Mouse (Mus musculus) kidney, adult 2 months (tissue): ENCODE measurements around the gene Ryr3.

Experiments
- CTCF ChIP-seq: fragments of 200-500 bp; conservative IDR thresholded peaks from 2 replicates; pipeline ENCODE4 v1.5.1; 2011; ENCODE audit warnings: low read depth, mild to moderate bottlenecking, control low read depth, low read length, moderate library complexity, mixed read lengths; ENCODE audit not compliant: insufficient read depth, insufficient read length
- POLR2A ChIP-seq: fragments of 200-500 bp; IDR thresholded peaks from one replicate; pipeline ENCODE4 v1.6.1; 2011; ENCODE audit warnings: low read depth, low read length, control low read depth

DNA sequence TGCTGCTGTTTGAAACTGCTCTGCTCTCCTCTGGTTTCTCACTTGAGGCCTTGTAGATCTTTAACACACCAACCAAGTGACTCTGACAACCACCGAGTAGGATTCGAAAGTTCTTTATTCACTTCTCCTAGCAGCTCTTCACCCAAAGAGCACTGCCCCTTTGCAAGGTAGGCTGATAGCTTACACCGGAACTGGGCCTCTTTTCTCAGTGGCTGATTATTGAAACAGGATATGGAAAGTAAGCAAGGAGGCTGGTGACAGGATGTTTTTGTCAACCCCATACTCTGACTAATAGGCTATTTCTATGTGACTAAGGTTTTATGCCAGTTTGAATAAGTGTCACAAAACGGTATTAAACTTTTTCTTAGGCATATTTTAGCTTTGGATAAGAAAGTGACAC lies 502.2 kb downstream of the Ryr3 start:
- TF ChIP-seq POLR2A (no peak), CTCF (no peak)
